Mouse (Mus musculus): ENCODE results near the gene Ipo9.

Ipo9 gene

DNA sequence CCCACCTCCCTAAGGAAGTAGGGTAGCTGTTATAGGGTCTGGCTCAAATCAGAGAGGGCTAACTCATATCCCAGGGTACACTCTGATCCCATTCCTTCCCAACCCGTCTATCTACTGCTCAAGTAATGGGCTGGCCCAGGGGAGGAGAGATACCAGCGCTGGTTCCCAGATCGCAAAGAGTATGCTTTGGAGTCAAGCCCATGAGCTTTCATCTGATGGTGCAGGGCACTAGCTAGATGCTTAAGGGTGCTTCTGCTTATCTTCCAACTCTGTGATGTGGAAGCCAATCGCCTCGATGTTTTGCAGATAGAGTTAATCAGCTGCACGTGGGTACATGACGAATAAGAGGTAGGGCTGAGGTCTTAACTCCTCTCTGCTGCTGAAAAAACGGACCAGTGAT, 62.7 kb downstream of the Ipo9 start:
- DNase-seq (ENCODE audit: low spot score), result no peak

DNA sequence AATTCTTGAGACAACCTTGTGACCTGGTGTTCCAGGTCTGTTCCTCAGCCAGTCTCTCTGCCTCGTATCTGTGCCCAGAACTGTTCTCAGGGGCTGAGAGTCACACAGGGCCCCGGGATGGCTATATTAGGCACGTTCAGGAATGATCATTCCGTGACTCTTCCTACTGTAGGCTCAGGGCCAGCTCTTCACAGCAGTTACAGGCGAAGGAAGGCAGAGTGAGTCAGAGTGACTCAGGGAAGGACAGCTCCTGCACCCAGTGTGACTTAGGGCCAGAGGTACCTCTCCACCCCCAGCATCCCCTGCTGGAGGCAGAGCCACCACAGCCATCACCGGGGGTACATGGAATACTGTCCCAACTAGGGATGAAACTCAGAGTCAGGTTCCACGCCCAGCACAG, 63.3 kb downstream of the Ipo9 start:
- no peak for DNase-seq (ENCODE audit: low spot score)

DNA sequence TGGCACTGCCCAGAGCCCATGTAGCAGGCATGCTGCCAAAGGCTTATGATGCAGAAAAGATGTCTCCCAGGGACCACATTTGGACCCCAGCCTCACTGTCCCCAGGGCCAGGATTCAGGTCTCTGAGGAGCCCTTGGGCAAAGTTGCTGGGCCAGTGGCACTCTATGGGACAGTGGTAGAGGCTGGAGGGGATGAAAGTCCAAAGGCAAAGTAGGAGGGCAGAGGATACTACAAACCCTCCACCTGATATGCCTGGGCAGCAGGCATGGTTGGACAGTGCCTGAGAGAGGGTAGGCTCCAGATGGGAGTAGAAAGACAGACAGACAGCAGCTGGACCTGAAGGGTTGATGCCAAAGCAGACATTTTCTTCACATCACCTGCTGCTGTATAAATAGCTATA, 63.9 kb downstream of the Ipo9 start:
- no peak for DNase-seq (ENCODE audit: low spot score)

DNA sequence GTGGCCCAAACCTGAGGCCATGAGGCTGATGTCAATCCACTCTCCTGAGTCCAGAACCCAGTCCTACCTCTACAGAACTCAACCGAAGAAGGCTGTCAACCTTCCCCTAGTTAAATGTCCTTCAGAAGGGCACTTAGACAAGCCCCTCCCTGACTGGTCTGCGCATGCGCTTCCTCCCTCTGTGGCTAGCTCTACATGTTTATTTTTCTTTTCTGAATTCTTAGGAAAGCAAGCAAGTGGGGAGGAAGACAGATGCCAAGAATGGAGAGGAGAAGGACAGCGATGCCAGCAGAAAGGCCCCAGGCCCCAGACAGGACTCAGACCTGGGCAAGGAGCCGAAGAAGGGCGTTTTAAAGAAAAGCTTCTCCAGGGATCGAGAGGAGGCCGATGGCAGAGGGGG, 66.9 kb downstream of the Ipo9 start:
- DNase-seq (ENCODE audit: low spot score), result no peak

DNA sequence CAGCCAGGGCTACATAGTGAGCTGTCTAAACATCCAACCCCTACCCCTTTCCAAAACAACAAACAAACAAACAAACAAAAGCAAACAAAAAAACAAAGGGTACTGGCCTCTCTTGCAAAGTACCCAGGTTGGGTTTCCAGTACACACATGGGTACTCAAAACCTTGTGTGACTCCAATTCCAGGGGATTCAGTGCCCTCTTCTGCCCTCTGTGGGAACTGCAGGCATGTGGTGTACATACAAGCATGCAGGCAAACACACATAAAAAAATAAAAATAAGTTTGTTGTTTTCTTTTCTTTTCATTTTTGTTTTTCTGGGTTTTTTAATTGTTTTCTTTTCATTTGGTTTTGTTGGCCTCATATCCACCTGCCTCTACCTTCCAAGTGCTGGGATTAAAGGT, 68.2 kb downstream of the Ipo9 start:
- DNase-seq (ENCODE audit: low spot score), result no peak

DNA sequence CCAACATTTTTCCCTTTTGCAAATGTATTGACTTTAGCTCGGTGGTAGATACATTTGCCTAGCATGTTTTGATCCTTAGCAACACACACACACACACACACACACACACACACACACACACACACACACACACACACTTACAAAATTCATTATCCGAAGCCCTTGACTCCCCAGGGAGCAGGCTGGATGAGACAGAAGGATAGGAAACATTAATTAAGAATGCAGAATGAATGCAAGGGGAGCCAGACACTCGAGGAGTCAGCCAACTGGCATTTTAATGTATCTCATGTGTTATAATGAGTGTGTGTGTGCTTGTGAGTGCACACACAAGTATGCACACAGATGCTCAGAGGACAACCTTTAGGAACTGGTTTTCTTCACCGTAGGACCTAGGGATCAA, 68.8 kb downstream of the Ipo9 start:
- no peak for DNase-seq (ENCODE audit: low spot score)

DNA sequence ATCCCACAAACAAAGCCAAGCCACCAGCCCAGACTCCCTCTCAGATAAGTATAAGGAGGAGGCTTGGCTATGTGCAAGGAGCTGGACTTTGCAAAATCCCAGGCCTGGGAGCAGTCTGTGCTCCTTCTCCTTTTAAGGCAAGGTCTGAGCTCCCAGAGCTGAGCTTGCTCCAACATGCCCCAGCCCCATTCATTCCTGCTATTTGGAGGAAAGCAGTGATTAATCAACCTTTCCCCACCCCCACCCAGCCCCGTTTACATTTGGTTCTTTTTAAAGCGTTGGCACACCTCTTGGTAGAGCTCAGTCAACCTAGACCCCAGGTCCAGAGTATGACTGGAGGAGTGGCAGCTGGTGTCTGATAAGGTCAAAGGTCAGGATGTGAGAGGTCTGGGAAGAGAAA, 71.2 kb downstream of the Ipo9 start:
- DNase-seq (ENCODE audit: low spot score), result no peak

DNA sequence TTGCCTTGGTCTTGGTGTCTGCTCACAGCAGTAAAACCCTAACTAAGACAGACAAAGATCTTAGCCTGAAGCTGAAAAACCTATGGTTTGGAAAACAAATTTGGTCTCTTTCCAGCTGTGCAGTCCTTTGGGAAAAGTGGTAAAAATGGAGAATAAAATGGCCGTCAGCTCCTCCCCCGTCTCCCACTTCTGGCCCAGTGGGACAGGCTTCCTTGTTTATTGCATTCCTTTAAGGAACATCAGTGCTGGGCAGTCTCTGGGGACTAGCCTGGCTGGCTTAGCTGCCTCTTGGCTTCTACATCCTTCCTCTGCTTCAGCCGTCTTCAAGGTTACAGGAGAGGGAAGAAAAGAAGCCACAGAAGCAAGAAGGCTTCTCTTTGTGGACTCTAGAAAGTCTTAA, 78.3 kb downstream of the Ipo9 start:
- DNase-seq (ENCODE audit: low spot score), result no peak

DNA sequence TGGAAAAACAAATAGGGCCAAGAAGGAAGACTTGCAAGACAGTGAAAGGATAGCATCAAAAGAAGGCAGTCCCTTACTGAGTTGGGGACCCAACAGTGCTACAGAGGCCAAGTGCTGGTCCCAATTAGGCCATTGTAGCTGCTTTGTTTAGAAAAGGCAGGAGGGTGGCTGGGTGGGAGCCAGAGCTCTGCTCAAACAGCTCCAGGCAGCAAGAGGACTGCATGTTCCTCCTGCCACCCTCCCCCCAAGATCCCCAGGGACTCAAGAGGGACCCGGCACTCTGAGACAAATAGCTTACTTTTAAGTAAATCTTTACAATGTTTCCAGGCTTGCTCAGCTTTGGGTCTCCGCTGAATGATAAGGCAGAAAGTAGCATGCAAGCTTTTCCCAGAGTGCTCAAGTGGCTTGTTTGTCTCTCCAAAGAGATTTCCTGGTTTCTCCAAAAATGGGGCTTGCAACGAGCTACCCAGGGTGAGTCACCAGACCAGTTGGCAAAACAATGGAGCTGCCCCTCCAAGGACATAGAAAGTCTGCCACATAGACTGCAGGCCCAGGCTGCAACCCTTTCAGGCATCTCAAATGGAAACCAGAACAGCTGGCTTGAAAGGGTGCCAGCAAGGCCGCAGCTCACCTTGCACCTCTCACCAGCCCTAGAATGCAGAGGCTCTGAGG, 82.7 kb downstream of the Ipo9 start:
- DNase-seq (ENCODE audit: low spot score), result no peak

DNA sequence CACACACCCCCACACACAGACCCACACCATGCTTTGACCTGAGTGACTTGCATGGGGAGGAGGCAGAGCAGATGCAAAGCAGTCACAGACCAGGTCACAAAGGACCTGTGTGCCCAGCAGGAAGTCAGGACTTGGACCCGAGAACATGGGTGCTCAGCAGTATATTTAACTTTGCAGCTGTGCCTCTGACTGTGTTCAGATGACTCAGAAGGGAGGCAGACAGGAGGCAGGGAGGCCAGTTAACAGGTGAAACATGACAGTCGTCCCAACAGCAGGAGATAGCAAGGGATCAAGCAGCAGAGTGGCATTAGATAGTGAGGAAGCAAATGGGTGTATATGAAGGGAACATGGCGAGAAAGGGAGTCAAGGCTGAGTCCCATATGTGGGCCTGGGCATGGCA, 83.4 kb downstream of the Ipo9 start:
- no peak for DNase-seq (ENCODE audit: low spot score)

DNA sequence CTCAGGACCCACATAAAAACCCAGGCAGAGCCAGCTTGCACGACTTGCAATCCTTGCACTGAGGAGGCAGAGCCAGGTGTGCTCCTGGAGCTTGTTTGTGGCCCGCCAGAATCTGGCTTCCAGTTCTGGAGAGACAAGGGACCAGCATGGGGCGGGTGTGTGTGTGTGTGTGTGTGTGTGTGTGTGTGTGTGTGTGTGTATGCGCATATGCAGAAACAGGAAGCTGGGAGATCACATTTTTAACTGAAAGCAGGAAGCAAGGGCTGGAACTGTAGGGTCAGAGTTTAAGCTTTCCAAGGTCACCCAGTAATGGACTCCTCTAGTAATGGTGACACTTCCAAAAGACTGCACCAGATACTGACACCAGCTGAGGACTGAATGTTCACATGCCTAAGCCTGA, 86.3 kb downstream of the Ipo9 start:
- DNase-seq (ENCODE audit: low spot score), result no peak

DNA sequence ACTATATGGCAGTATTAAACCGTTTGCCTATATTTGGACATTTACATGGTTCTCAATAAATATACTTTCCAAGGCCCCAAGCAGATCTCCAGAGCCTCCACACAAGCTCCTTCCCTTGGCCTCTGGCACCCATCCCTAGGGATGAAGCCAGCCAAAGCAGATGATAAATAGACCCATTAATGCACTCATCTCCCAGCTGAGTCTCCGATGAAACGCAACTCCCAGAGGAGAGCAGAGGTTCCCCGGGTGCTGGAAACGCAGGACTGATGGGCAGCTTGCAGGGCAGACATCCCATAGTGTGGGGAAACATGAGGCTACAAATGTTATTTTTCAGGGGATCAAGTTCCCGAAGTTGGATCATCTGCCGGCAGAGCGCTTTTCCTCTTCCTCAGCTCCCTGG, 88.4 kb downstream of the Ipo9 start:
- no peak for DNase-seq (ENCODE audit: low spot score)
